Mouse (Mus musculus): ENCODE measurements around the gene Tbx22. TPM values are rescaled to one million over a fixed set of nuclear protein-coding genes. Genes with fewer than 3 reads are reported as not detected.

Tbx22 gene
- not detected in 2 replicates for polyA plus RNA-seq (2012; rRNA removed)

- no peaks in the 10 kb centered on the region for H3K27me3 ChIP-seq (ENCODE audit: control insufficient read depth, insufficient read depth, low read length)
- WGBS, result 56% methylated on average over 2 of the region's 2 CpGs
- H3K36me3 ChIP-seq (ENCODE audit: control insufficient read depth, insufficient read depth, low read length), result no peaks in the 10 kb centered on the region
- DNase-seq, result no peak
- no peak within 1 kb of the TSS for H3K4me3 ChIP-seq (ENCODE audit: control insufficient read depth, insufficient read depth, low read length)
- no peaks in the 10 kb centered on the region for H3K4me1 ChIP-seq (replicated peaks; ENCODE audit: control insufficient read depth, insufficient read depth, low read length)
- no peak within 1 kb of the TSS for H3K27ac ChIP-seq (ENCODE audit: control insufficient read depth, insufficient read depth, low read length)
- TF ChIP-seq CTCF (IDR thresholded peaks at IDR 0.05; ENCODE audit: borderline replicate concordance, control insufficient read depth, extremely low read depth, insufficient read depth, low read length, poor library complexity), result no peak
- no peak for TF ChIP-seq POLR2A (IDR thresholded peaks at IDR 0.05; ENCODE audit: control insufficient read depth, extremely low read depth, insufficient read depth, low read length, poor library complexity)
Observed at GRCm38 (mm10) chrX:107667664-107668063, at the start of gene Tbx22. Gene Tbx22, plus strand, starts transcription at chrX:107667964.

GRCm38 (mm10) chrX:107668677-107669076 is 913 bp downstream of the Tbx22 start:
- Histone ChIP-seq H3K27ac (ENCODE audit: control insufficient read depth, insufficient read depth, low read length) (no peak overlapping the region), H3K4me1 (replicated peaks; ENCODE audit: control insufficient read depth, insufficient read depth, low read length) (no peaks in the 10 kb centered on the region), H3K4me3 (ENCODE audit: control insufficient read depth, insufficient read depth, low read length) (no peak overlapping the region), H3K27me3 (ENCODE audit: control insufficient read depth, insufficient read depth, low read length) (no peaks in the 10 kb centered on the region), H3K36me3 (ENCODE audit: control insufficient read depth, insufficient read depth, low read length) (no peaks in the 10 kb centered on the region)
- TF ChIP-seq POLR2A (IDR thresholded peaks at IDR 0.05; ENCODE audit: control insufficient read depth, extremely low read depth, insufficient read depth, low read length, poor library complexity), result no peak
- TF ChIP-seq CTCF (IDR thresholded peaks at IDR 0.05; ENCODE audit: borderline replicate concordance, control insufficient read depth, extremely low read depth, insufficient read depth, low read length, poor library complexity), result no peak
- no peak for DNase-seq
- 28% methylated on average over 1 of the region's 1 CpGs for WGBS

GRCm38 (mm10) chrX:107679203-107679602 is 11.4 kb downstream of the Tbx22 start:
- no peak overlapping the region for H3K4me3 ChIP-seq (ENCODE audit: control insufficient read depth, insufficient read depth, low read length)
- no peak for DNase-seq

GRCm38 (mm10) chrX:107708584-107708983 is 40.8 kb downstream of the Tbx22 start:
- Histone ChIP-seq H3K4me1 (replicated peaks; ENCODE audit: control insufficient read depth, insufficient read depth, low read length) (no peaks in the 10 kb centered on the region), H3K36me3 (ENCODE audit: control insufficient read depth, insufficient read depth, low read length) (no peaks in the 10 kb centered on the region), H3K27ac (ENCODE audit: control insufficient read depth, insufficient read depth, low read length) (no peak overlapping the region), H3K27me3 (ENCODE audit: control insufficient read depth, insufficient read depth, low read length) (no peaks in the 10 kb centered on the region), H3K4me3 (ENCODE audit: control insufficient read depth, insufficient read depth, low read length) (no peak overlapping the region)
- no peak for DNase-seq
- TF ChIP-seq CTCF (IDR thresholded peaks at IDR 0.05; ENCODE audit: borderline replicate concordance, control insufficient read depth, extremely low read depth, insufficient read depth, low read length, poor library complexity) (no peak), POLR2A (IDR thresholded peaks at IDR 0.05; ENCODE audit: control insufficient read depth, extremely low read depth, insufficient read depth, low read length, poor library complexity) (no peak)
- 71% methylated on average over 1 of the region's 1 CpGs for WGBS

More at GRCm38 (mm10) chrX:107679203-107679602, 11.4 kb downstream of the Tbx22 start:
- no peaks in the 10 kb centered on the region for H3K36me3 ChIP-seq (ENCODE audit: control insufficient read depth, insufficient read depth, low read length)
- H3K27me3 ChIP-seq (ENCODE audit: control insufficient read depth, insufficient read depth, low read length), result no peaks in the 10 kb centered on the region
- H3K27ac ChIP-seq (ENCODE audit: control insufficient read depth, insufficient read depth, low read length), result no peak overlapping the region
- no peaks in the 10 kb centered on the region for H3K4me1 ChIP-seq (replicated peaks; ENCODE audit: control insufficient read depth, insufficient read depth, low read length)
- TF ChIP-seq CTCF (IDR thresholded peaks at IDR 0.05; ENCODE audit: borderline replicate concordance, control insufficient read depth, extremely low read depth, insufficient read depth, low read length, poor library complexity), result no peak
- TF ChIP-seq POLR2A (IDR thresholded peaks at IDR 0.05; ENCODE audit: control insufficient read depth, extremely low read depth, insufficient read depth, low read length, poor library complexity), result no peak
- WGBS, result 4% methylated on average over 10 of the region's 10 CpGs

GRCm38 (mm10) chrX:107723541-107723940 is 55.8 kb downstream of the Tbx22 start:
- TF ChIP-seq POLR2A (IDR thresholded peaks at IDR 0.05; ENCODE audit: control insufficient read depth, extremely low read depth, insufficient read depth, low read length, poor library complexity) (no peak), CTCF (IDR thresholded peaks at IDR 0.05; ENCODE audit: borderline replicate concordance, control insufficient read depth, extremely low read depth, insufficient read depth, low read length, poor library complexity) (no peak)
- no peak overlapping the region for H3K4me3 ChIP-seq (ENCODE audit: control insufficient read depth, insufficient read depth, low read length)
- WGBS, result 29% methylated on average over 1 of the region's 1 CpGs

More at GRCm38 (mm10) chrX:107723541-107723940, 55.8 kb downstream of the Tbx22 start:
- no peaks in the 10 kb centered on the region for H3K4me1 ChIP-seq (replicated peaks; ENCODE audit: control insufficient read depth, insufficient read depth, low read length)
- no peak overlapping the region for H3K27ac ChIP-seq (ENCODE audit: control insufficient read depth, insufficient read depth, low read length)
- H3K36me3 ChIP-seq (ENCODE audit: control insufficient read depth, insufficient read depth, low read length), result no peaks in the 10 kb centered on the region
- no peaks in the 10 kb centered on the region for H3K27me3 ChIP-seq (ENCODE audit: control insufficient read depth, insufficient read depth, low read length)
- DNase-seq, result no peak

Other genes with a start within 250 kb of the Tbx22 start
- not detected in 2 replicates for gene Tent5d, start 124.6 kb downstream of the Tbx22 start, polyA plus RNA-seq (2012; rRNA removed)
- gene 2610002M06Rik, start 148.4 kb downstream of the Tbx22 start, polyA plus RNA-seq (2012; rRNA removed), result 3.7 and 4.5 TPM in 2 replicates

Data from thymus, adult 2 months (tissue).